Mouse (Mus musculus) right cerebral cortex, postnatal 14 days (tissue): ENCODE measurements around the gene Dnal4.
"Not testable (repeated sequence)": the region's sequence is repeated elsewhere in the genome, so short reads cannot be mapped to it uniquely, and the experiment has no call there.

Experiments used
- DNase-seq: peaks from one replicate; pipeline ENCODE4 v3.0.0; 2022

Dnal4 gene

DNA sequence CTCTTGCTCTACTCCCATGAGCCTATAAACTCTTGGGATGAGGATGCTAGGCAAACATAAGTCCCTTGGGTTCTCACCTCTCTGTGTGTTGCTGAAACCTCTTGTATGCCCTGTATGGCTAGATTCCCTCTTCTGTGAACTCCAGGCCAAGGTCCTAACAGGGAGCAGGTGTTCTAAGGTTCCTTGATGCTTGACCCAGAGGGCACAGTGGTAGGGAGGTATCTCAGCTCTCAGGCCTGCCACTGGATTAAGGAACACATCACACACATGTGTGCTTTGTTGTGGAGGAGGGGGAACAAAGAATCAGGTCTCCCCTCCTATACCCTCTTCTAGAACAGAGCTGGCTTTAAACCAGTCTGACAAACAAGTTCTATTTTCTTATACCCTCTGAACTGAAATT lies at the start of gene Dnal4:
TSS of gene Dnal4 (minus strand) at position 101 of the 400 bp plus-strand sequence.
- DNase-seq: no peak

DNA sequence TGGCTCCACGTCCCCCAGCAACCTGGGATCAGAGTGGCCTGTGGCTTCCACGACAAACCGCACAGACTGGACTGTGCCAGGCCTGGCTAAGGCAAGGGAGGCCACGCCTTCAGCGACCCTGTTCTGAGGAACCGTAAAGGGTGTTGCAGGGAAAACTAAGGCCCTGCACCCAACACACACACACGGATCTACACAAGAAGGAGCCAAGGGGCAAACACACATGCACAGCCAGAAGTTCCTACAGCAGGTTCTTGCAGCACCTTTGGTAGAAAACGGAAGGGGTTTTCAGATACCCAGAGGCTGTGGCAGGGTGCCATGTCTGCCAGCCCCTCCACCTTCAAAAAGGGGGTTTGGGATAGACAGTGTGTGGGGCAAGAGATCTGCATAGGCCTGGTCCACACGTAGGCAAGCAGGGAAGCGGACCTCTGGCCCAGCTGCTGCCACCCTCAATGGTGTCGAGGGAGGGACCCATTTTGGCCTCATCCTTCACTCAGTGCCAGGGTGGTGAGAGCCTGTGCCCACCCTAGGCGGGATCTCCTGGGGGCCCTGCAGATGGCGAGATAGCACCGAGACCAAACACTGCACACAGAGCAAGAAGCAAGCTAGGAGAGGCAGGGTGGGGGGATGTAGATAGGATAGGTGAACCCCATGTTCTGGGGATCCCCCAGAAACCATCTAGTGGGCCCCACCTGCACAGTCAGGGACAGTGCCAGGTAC lies 49.6 kb upstream of the Dnal4 start:
- DNase-seq: peak; percentile 17

- peak; percentile 9 for DNase-seq
Measured at GRCm38 (mm10) chr15:79826221-79826935, 48.7 kb upstream of the Dnal4 start.

DNA sequence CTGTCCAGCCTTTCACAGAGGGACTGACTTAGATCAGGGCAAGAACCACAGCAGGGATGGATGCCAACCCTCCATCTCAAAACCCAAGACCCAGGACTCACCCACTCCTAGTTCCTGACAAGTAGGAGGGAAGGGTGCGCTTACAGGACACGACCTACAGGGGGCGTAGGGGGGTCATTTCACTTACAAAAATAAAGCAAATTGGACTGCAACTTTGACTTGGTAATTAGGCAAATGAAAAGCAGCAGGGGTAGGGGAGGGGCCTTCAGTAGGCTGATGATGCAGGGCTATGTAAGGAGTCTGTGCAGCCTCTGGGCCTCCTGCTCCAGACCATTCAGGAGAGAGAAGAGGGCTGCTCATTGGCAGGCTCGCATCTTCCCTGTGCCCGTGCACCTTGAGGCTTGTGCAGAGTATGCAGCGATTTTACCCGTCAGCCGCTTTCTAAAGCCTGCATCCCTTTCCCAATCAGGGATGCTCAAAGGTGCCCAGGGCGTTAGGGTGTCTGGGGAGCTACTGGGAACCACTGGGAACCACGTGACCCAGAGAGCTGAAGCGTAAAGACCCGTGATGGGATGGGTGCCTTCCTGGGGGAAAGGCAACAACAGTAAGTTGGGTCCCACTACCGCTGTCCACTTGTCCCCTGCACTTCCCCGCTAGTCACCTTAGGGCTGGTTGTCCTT lies 47.6 kb upstream of the Dnal4 start:
- DNase-seq: no peak

DNA sequence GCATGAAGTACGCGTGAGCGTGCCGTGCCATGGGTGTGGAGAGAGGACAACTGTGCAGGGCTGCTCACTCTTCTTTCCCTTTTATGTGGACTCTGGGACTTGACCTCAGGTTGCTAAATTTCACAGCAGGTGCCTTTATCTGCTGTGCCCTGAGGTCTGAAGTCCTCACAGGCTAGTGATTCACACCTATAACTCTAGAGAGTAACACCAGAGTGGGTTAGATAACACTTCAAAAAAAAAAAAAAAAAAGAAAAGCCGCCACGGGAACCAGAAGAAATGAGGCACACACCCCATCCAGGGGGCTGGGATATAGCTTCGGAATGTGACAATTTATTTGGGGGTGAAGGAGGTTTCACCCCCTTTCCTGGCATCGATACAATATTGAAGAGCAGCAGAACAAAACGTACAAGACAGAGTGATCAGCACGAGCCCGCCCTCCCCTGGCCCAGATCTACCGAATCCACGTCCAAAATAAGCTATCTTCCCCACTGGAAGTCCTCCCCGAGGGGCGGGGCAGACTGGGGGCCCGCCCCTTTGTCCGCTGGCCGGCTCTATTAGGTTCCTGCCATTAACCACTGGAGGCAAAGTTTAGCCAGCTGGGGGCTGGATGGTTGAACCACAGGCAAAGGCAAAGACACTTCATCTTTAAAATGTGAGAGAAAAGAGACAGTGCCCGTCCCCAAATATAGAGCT lies 46.1 kb upstream of the Dnal4 start:
- DNase-seq: peak; percentile 37

DNA sequence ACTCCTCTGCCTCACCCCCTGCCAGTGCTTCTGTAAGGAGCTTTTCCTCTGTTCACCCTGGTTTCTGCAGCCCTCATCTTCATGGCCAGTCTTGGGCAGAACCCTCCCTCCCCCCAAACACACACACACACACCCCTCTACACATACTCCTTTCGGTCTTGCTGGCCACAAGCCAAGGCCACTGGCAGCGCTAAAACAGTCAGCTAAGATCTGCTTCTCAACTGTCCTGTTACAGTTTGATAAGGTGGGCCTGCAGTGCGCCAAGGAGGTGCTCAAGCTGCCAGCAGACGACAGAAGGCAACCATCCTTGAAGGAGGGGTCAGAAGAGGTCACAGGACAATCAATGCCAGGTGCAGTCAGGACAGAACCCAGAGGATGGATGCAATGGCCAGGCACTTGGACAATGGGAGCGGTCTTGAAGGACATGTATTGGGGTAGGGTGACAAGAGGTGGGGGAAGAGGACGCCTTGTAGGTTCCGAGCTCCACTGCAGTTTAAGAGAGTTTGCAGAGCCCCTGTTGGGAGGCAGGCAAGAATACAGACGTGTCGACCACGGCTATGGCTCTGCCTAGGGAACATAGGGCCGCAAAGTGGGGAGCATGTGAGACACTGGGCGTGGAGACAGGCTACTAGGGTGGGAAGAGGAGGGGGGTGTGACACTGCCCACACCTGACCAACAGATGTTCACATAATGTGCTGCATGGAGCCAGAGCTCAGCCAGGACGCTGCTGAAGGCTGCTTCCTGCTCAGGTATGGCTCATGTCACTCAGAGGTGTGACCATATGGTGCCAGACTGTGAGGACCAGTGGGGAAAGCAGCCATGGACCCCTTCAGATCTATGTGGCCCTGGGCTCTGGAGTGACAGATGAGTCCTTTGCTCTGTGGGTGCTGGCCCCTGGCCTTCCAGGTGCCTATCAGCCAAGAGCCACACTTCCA lies 44.9 kb upstream of the Dnal4 start:
- DNase-seq: peak; percentile 46

DNA sequence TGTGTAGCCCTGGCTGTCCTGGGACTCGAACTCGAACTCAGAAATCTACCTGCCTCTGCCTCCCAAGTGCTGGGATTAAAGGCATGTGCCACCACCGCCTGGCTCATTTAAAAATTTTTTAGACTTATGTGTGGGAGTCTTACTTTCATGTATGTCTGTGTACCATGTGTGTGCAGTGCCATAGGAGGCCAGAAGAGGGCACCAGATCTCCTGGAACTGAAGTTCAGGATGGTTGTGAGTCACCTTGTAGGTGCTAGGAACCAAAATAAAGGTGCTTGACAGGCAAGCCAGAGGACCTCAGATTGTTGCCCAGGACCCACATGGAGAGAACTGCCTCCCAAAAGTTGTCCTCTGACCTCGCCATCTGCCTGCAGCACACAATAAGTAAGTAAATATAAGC lies 40.7 kb upstream of the Dnal4 start:
- DNase-seq: no peak

DNA sequence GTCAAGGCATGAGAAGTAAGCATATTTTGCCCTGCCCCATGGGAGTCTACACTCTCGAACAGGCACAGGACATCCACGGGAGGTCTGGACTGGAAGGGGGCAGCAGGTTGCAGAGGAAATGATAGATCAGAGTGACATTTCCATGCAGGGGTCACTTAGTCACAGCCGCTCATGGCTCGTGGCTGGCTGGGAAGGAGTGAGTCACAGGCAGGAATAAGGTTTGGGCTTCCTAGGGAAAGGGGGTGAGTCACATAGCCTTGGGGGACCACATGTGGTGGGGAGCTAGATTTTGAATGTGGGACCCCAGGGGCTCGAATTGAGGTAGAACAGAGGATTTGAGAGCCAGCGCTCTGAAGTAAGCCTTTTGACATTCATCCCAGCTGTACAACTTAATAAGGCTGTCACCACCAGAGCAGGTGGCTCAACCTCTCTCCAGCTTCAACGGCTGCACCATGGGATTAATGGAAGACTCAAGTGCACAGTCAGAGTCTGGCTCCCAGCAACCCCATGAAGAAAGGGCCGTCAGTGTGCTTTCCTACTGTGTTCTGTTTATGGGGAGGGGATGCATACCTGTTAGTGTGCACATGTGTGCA lies 36.1 kb upstream of the Dnal4 start:
- no peak for DNase-seq

DNA sequence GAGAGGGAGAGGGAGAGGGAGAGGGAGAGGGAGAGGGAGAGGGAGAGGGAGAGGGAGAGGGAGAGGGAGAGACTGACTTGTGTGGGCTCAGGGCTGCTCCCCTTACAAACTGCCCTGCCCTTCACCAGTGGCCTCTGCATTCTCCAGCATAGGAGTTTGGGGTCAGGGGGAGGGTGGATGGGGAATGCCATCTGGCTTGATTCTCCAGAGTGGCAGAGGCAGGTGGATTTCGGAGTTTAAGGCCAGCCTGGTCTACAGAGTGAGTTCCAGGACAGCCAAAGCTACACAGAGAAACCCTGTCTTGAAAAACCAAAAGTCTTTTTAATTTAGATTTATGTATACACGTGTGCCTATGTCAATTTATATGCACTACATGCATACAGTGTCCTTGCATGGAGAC lies 35.2 kb upstream of the Dnal4 start:
- not testable (repeated sequence) for DNase-seq

GRCm38 (mm10) chr15:79810997-79811396 lies 33.3 kb upstream of the Dnal4 start:
- no peak for DNase-seq

GRCm38 (mm10) chr15:79810061-79810460 lies 32.4 kb upstream of the Dnal4 start:
- no peak for DNase-seq

DNA sequence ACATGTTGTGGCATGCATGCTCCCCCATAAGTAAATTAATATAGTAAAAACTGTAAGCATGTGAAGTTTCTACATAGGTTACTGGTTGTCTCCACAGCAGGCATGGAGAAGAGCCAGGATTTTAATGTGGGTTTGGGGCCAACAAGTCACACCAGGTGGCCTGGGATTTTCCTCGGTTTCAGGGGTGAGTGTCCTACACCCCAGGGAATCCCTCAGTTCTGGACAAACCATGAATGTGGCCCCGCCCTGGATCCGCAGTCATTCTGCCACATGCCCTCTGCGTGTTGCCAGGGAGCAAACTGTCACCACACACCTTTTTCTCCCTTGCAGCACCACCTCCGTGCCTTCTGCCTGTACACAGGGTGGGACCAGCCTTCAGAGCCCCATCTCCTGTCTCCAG lies 31.0 kb upstream of the Dnal4 start:
- DNase-seq: no peak

DNA sequence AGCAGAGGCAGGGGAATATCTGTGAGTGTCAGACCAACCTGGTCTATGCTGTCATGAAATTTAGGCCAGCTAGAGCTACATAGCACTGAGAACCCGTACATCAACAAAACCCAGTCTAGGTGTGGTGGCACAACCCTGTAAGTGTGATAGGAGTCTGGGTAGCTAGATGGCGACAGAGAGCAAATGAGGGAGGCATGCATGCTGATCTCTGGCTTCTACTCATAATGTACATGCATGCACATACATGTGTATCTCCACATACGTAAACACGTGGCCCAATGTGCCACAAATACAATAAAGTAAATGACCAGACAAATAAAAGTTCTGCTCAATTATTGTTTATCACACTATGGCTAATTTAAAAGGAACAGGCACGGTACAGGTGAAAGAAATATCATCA lies 30.5 kb upstream of the Dnal4 start:
- peak; percentile 55 for DNase-seq

DNA sequence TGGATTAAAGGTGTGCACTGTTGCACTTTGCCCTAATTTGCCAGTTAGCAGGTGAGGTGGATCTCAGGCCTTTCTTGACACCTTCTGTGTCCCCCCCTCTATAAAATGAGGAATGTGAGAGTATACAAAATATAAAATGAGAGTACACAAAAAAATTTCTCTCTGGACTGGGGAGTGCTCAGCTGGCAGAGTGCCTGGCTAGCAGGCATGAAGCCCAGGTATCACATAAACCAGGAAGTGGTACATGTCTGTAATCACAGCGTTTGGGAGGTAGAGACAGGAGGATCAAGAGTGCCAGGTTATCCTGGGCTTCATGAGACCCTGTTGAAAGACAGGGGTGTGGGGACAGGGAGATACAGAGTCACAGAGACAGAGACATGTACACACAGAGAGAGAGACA lies 29.4 kb upstream of the Dnal4 start:
- DNase-seq: no peak

- DNase-seq: no peak
Measured at GRCm38 (mm10) chr15:79805246-79805645, 27.6 kb upstream of the Dnal4 start.

GRCm38 (mm10) chr15:79804352-79805071 lies 26.9 kb upstream of the Dnal4 start, which contains the start of gene Nptxr:
Gene Nptxr, minus strand, starts transcription at chr15:79804766.
- DNase-seq: peak; percentile 72

GRCm38 (mm10) chr15:79803533-79804351 lies 26.1 kb upstream of the Dnal4 start:
- peak; percentile 31 for DNase-seq

- no peak for DNase-seq
Measured at GRCm38 (mm10) chr15:79802304-79802703, 24.7 kb upstream of the Dnal4 start.

- DNase-seq: no peak
Measured at GRCm38 (mm10) chr15:79801646-79802045, 24.0 kb upstream of the Dnal4 start.

DNA sequence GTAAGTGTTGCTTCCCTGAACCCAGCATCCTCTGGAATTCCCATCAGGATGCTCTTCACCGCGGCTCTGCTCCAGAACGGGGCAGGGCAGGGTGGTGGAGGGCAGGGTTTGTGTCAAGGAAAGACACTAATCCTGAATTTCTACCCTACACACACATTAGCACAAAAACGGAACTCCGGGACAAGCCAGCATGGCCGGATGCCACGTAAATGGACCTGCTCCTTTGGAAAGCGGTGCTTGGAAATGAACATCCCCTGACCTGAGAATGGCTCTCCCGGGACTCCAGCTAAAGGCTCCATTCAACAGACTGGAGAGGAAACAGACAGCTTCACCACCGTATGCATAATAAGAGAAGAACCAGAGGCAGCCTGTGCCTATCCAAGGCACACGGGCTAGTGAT lies 23.1 kb upstream of the Dnal4 start:
- no peak for DNase-seq
